8 mouse cellular contexts compared by ENCODE assay signal in the genomic region with DNA sequence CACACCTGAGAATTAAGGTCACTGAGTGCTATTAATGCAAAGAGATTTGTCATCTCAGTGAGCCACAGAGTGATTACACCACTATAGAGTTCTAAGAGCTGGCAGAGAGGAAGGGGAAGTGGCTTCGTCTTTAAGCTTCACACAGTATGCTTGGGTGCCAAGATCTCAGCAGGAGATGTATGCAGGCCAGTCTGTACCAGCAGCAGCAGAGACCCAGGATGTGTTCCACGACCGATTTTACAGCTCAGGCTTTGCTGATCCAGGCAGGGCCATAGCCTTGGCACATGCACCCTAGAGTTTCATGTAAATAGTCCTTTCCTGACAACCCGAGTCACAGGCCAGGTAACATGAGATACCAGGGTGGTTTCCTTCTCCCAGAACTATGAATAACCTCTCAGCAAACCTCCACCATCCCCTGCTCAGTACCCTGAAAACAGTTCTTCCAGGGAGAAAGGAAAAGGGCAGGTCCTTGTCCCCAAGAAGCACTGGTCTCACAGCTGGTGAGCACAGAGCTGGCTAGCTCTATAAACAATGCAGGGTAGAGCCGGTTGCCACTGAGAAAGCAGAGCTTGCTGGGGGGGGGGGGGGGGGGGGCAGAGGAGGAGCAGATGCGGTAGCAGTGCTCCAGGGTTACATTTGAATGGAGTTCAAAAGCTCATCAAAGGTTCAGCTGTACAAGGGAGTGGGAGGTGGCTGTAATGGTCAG.
DNase-seq lines count a peak whose midpoint lies in the region; ATAC-seq and TF ChIP-seq lines count a peak whose summit lies in the region.

No protein-coding gene starts in this region.

- no peaks in the 10 kb centered on the region for H3K27me3 ChIP-seq in lung, postnatal 0 days (replicated peaks; ENCODE audit: insufficient read depth, low read length)
- H3K27me3 ChIP-seq in liver, embryonic 11.5 days (replicated peaks; ENCODE audit: control insufficient read depth, insufficient read depth, low read length) = no peaks in the 10 kb centered on the region

- intact Hi-C loops in heart, postnatal 25 days (cut with DNase I) = no loop called here

- ATAC-seq in lung, postnatal 0 days = peak; percentile 53
- ATAC-seq in liver, embryonic 11.5 days (replicated peaks; ENCODE audit: low FRiP score) = no peak

- peak; percentile 15 for DNase-seq in cerebellum, adult 11-12 months
- DNase-seq in cerebellum, adult 8-10 months = no peak
- peak; percentile 36 to 47 for DNase-seq in spleen, postnatal 36 days (ENCODE audit: low spot score in 2 of 2)
- DNase-seq in spleen, postnatal 14 days (ENCODE audit: low spot score in 2 of 2) = no peak
- peak; percentile 46 for DNase-seq in lung, postnatal 0 days (ENCODE audit: low spot score)
- no peak for DNase-seq in liver, embryonic 11.5 days (ENCODE audit: low spot score)
- no peak for DNase-seq in frontal cortex, postnatal 25 days (ENCODE audit: low spot score in 2 of 2)
- DNase-seq in heart, postnatal 25 days (ENCODE audit: low spot score) = no peak

- TF ChIP-seq EP300 in lung, postnatal 0 days (IDR thresholded peaks at IDR 0.05) = no peak

- H3K36me3 ChIP-seq in lung, postnatal 0 days (ENCODE audit: insufficient read depth, low read length) = no peaks in the 10 kb centered on the region
- no peaks in the 10 kb centered on the region for H3K36me3 ChIP-seq in liver, embryonic 11.5 days (ENCODE audit: control insufficient read depth, insufficient read depth, low read length)

- no peak overlapping the region for H3K4me2 ChIP-seq in lung, postnatal 0 days (replicated peaks; ENCODE audit: low read depth, low read length)
- H3K4me2 ChIP-seq in liver, embryonic 11.5 days = no peak overlapping the region

- no peak overlapping the region for H3K27ac ChIP-seq in lung, postnatal 0 days (ENCODE audit: low read length)
- H3K27ac ChIP-seq in liver, embryonic 11.5 days (ENCODE audit: low read depth, low read length) = no peak overlapping the region

- TF ChIP-seq CTCF in lung, postnatal 0 days (IDR thresholded peaks at IDR 0.05) = no peak

- no peaks in the 10 kb centered on the region for H3K9me3 ChIP-seq in lung, postnatal 0 days (ENCODE audit: low read length)
- no peaks in the 10 kb centered on the region for H3K9me3 ChIP-seq in liver, embryonic 11.5 days (ENCODE audit: control insufficient read depth, low read length)

- 16% methylated on average over 6 of the region's 6 CpGs for WGBS in lung, postnatal 0 days
- WGBS in liver, embryonic 11.5 days = 16% methylated on average over 6 of the region's 6 CpGs

- H3K4me3 ChIP-seq in lung, postnatal 0 days (ENCODE audit: low read depth, low read length) = no peak overlapping the region
- H3K4me3 ChIP-seq in liver, embryonic 11.5 days (ENCODE audit: low read depth, low read length) = no peak overlapping the region

- no peak overlapping the region for H3K9ac ChIP-seq in lung, postnatal 0 days (replicated peaks; ENCODE audit: low read depth)
- no peak overlapping the region for H3K9ac ChIP-seq in liver, embryonic 11.5 days (ENCODE audit: low read depth, low read length)

- no peaks in the 10 kb centered on the region for H3K4me1 ChIP-seq in lung, postnatal 0 days (ENCODE audit: insufficient read depth, low read depth, low read length)
- H3K4me1 ChIP-seq in liver, embryonic 11.5 days (replicated peaks; ENCODE audit: control insufficient read depth, insufficient read depth, low read length) = no peaks in the 10 kb centered on the region

Comparison
In these comparisons a context has a peak if more than half of its experiments do, and no peak if none do; other contexts are left out.
1. DNase-seq: peak in cerebellum, adult 11-12 months (single experiment), spleen, postnatal 36 days (2 of 2) and lung, postnatal 0 days (single experiment); none in cerebellum, adult 8-10 months (single experiment), spleen, postnatal 14 days (0 of 2), liver, embryonic 11.5 days (single experiment), frontal cortex, postnatal 25 days (0 of 2) and heart, postnatal 25 days (single experiment).